Mouse (Mus musculus) heart, postnatal 0 days (tissue): ENCODE results near the gene Tas2r135.

ENCODE experiments used
- CTCF ChIP-seq: IDR thresholded peaks from 2 replicates; pipeline ENCODE4 v1.5.1; 2016; ENCODE audit warnings: antibody characterized with exemption, control low read depth, low read depth
- EP300 ChIP-seq: IDR thresholded peaks from 2 replicates; pipeline ENCODE4 v1.6.1; 2016; ENCODE audit warnings: antibody characterized with exemption, low read depth

- TF ChIP-seq CTCF = no peak
- TF ChIP-seq EP300 = no peak
These were observed 43.2 kb upstream of the Tas2r135 start for GRCm38 (mm10) chr6:42362074-42362473.
